Mouse (Mus musculus) hindbrain, embryonic 12.5 days (tissue): ENCODE data around the gene Ndufa11. TPM values are rescaled to one million over a fixed set of nuclear protein-coding genes. Genes with fewer than 3 reads are reported as not detected.

Experiments used
- ATAC-seq: fragments of 200-750 bp; cut with Nextera tagmentation; 2 replicates; pipeline ENCODE4 v1.8.0; 2017; ENCODE audit warnings: moderate TSS enrichment; ENCODE audit not compliant: low FRiP score
- H3K27ac ChIP-seq: fragments of 300-500 bp; sonication (generic); 2 replicates; pipeline ENCODE4 v1.5.1; 2016; ENCODE audit warnings: mild to moderate bottlenecking
- H3K27me3 ChIP-seq: fragments of 300-500 bp; sonication (generic); 2 replicates; pipeline ENCODE4 v1.6.1; 2016; ENCODE audit warnings: mild to moderate bottlenecking
- H3K36me3 ChIP-seq: fragments of 300-500 bp; sonication (generic); 2 replicates; pipeline ENCODE4 v1.6.1; 2016; ENCODE audit warnings: mild to moderate bottlenecking
- H3K4me1 ChIP-seq: fragments of 300-500 bp; sonication (generic); 2 replicates; pipeline ENCODE4 v1.6.1; 2016
- H3K4me2 ChIP-seq: fragments of 300-500 bp; sonication (generic); replicated peaks from 2 replicates; pipeline ENCODE4 v1.6.1; 2016; ENCODE audit warnings: mild to moderate bottlenecking
- H3K4me3 ChIP-seq: fragments of 300-500 bp; sonication (generic); 2 replicates; pipeline ENCODE4 v1.5.1; 2016; ENCODE audit warnings: mild to moderate bottlenecking
- H3K9ac ChIP-seq: fragments of 300-500 bp; sonication (generic); 2 replicates; pipeline ENCODE4 v1.6.1; 2016; ENCODE audit warnings: mild to moderate bottlenecking, moderate library complexity
- H3K9me3 ChIP-seq: fragments of 300-500 bp; sonication (generic); replicated peaks from 2 replicates; pipeline ENCODE4 v1.6.1; 2016; ENCODE audit warnings: mild to moderate bottlenecking
- WGBS: fragments of 180-500 bp; shearing (Covaris S2); methylation state at CpG from one replicate; pipeline ENCODE4 v1.1.7; 2016; 5-methylcytosine and 5-hydroxymethylcytosine counted together
- polyA plus RNA-seq: library from polyadenylated mRNA; unstranded; fragments of >200 nt; fragmentation: Nextera tagmentation; extraction: Ambion mirVana; gene quantifications from 2 replicates; pipeline ENCODE4 v1.2.1, GENCODE M21; 2016

Gene Ndufa11
- polyA plus RNA-seq, 1 experiment from 2014 or later, result 382 TPM

GRCm38 (mm10) chr17:56723419-56724161 lies 6.0 kb downstream of the Ndufa11 start:
- ATAC-seq, result no peak
- Histone ChIP-seq H3K4me2 (no peak overlapping the region), H3K9ac (no peak overlapping the region), H3K4me3 (no peak overlapping the region), H3K27ac (no peak overlapping the region), H3K4me1 (peaks cover 28% of the 10 kb centered on the region), H3K36me3 (peaks cover 46% of the 10 kb centered on the region), H3K27me3 (no peaks in the 10 kb centered on the region), H3K9me3 (0 out of 2 replicates have a peak, but pooled peaks cover 4% of the 10 kb centered on the region)
- 85% methylated on average over 11 of the region's 11 CpGs for whole genome bisulfite sequencing

DNA sequence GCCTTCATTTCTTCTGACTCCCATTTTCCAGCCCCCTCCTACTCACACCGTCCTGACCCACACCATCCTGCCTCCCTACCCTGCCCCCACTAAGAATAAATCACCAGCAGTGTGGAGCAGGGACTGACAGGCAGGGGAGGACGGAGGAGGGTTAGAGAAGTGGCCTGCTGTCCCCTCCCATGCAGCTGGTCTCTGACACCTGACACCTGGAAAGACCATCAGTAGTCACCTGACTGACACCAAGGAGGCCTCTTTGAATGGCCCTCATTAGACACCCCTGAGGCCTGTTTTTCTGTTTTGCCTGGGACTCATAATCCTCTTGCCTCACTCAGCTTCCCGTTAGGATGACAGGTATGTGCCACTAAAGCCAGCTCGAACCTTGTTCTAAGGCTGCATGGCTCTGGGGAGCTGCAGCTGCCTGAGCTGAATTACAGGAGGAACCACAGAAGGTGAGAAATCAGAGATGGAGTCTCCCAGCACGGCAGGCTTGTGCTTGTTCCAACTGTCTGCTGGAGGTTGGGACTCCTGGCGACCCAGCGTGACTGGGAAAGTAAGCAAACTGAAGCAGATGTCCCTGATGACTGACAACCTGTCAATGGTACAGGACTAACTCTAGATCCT lies 9.6 kb downstream of the Ndufa11 start:
- Histone ChIP-seq H3K36me3 (peaks cover 32% of the 10 kb centered on the region), H3K27me3 (no peaks in the 10 kb centered on the region), H3K9me3 (0 out of 2 replicates have a peak, but pooled peaks cover 4% of the 10 kb centered on the region), H3K27ac (no peak overlapping the region; the same call in 1 of the 2 replicates), H3K9ac (0 out of 2 replicates have a peak overlapping the region, but pooled peaks have one; percentile 43), H3K4me1 (peaks cover 22% of the 10 kb centered on the region; the same call in 1 of the 2 replicates), H3K4me2 (no peak overlapping the region), H3K4me3 (no peak overlapping the region)
- WGBS, result 15% methylated on average over 7 of the region's 7 CpGs
- ATAC-seq, result 0 out of 2 replicates have a peak, but pooled peaks have one; percentile 23

DNA sequence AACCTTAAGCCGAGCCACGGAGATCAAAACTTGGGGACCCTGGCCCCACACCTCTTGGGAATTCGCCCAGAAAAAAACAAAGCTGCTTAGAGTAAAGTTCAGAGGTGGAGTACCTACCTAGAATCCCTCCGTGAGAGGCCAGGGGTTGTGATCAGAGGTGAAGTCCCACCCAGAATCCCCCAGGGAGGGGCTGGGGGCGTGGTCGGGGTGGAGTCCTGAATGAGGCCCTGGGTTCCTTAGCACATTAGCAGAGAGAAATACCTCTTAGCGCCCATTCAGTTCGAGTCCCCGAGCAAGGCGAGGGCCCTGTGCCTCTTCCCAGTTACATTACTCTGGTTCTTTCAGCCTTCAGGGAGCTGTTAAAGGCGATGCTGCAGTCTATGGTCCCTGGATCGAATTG lies 10.1 kb downstream of the Ndufa11 start:
- 15% methylated on average over 12 of the region's 12 CpGs for WGBS
- Histone ChIP-seq H3K4me1 (peaks cover 22% of the 10 kb centered on the region; the same call in 1 of the 2 replicates), H3K9me3 (0 out of 2 replicates have a peak, but pooled peaks cover 4% of the 10 kb centered on the region), H3K36me3 (peaks cover 27% of the 10 kb centered on the region), H3K9ac (no peak overlapping the region), H3K27ac (no peak overlapping the region), H3K27me3 (no peaks in the 10 kb centered on the region), H3K4me3 (no peak overlapping the region), H3K4me2 (no peak overlapping the region)
- ATAC-seq, result no peak

DNA sequence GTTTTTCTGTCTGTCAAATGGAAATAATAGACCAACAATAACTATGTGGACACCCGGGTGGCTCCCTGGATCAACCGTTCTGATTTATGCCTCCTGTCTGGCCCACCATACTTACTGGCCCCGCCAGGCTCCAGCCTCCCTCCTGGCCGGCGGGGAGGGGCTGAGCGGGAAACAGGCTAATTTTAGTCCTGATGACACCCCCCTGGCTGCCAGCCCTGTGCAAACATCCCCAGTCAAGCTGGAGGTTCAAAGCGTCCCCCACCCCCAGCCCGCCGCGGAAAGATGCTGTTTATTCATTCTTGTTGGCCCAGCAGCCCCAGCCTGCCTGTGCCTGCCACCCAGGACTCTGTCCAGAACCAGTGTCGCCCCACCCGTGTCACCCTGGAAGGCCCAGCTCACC lies 10.6 kb downstream of the Ndufa11 start:
- WGBS, result 23% methylated on average over 12 of the region's 12 CpGs
- no peak for ATAC-seq
- peaks cover 22% of the 10 kb centered on the region; the same call in 1 of the 2 replicates for H3K4me1 ChIP-seq
- no peak overlapping the region for H3K9ac ChIP-seq
- H3K27me3 ChIP-seq, result no peaks in the 10 kb centered on the region
- no peak overlapping the region for H3K27ac ChIP-seq
- peaks cover 23% of the 10 kb centered on the region for H3K36me3 ChIP-seq
- H3K4me2 ChIP-seq, result no peak overlapping the region; the same call in 1 of the 2 replicates
- no peak overlapping the region for H3K4me3 ChIP-seq
- 0 out of 2 replicates have a peak, but pooled peaks cover 4% of the 10 kb centered on the region for H3K9me3 ChIP-seq

DNA sequence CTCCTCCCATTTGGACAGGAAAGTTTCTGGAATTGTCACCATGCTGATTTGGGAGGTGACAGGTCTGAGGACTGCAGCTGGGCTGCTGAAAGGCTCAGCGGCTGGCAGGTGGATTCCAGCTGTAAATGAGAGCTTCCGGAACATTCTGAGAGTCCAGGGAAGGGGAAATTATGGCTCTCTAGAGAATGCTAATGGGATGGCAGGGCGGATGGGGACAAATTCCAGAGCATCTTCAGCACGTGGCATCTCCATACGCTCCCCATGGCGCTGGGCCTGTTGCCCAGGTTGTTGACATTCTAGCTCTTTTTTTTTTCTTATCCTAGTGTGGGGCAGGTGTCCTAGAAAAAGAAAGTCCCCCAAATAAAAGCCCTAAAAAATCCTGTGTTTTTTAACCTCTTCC lies 11.6 kb downstream of the Ndufa11 start:
- WGBS, result 56% methylated on average over 6 of the region's 6 CpGs
- H3K9ac ChIP-seq, result no peak overlapping the region
- 0 out of 2 replicates have a peak, but pooled peaks cover 4% of the 10 kb centered on the region for H3K9me3 ChIP-seq
- peaks cover 12% of the 10 kb centered on the region for H3K36me3 ChIP-seq
- H3K4me2 ChIP-seq, result no peak overlapping the region
- H3K4me1 ChIP-seq, result peaks cover 22% of the 10 kb centered on the region; the same call in 1 of the 2 replicates
- no peak overlapping the region for H3K4me3 ChIP-seq
- ATAC-seq, result no peak
- H3K27me3 ChIP-seq, result no peaks in the 10 kb centered on the region
- no peak overlapping the region for H3K27ac ChIP-seq

DNA sequence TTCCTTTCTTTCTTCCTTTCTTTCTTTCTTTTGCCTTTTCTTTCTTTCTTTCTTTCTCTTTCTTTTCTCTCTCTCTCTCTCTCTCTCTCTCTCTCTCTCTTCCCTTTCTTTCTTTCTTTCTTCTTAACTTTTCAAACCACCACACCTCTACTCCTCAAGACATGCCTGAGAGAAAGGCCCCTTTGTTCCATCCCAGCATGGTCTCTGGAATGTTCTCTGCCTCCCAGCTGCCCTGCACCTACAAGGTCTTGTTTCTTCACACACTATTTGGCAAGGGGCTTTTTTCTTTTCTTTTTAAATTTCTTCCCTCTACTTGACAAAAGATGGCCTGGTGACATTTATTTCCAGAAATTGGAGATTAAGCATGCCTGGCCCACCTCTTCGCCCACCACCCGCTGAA lies 12.1 kb downstream of the Ndufa11 start:
- H3K36me3 ChIP-seq, result peaks cover 9% of the 10 kb centered on the region
- ATAC-seq, result no peak
- H3K27ac ChIP-seq, result no peak overlapping the region
- 0 out of 2 replicates have a peak, but pooled peaks cover 3% of the 10 kb centered on the region for H3K27me3 ChIP-seq
- H3K9me3 ChIP-seq, result 0 out of 2 replicates have a peak, but pooled peaks cover 4% of the 10 kb centered on the region
- H3K9ac ChIP-seq, result no peak overlapping the region
- peaks cover 22% of the 10 kb centered on the region; the same call in 1 of the 2 replicates for H3K4me1 ChIP-seq
- no peak overlapping the region for H3K4me3 ChIP-seq
- H3K4me2 ChIP-seq, result no peak overlapping the region
- WGBS, result 38% methylated on average over 2 of the region's 2 CpGs

GRCm38 (mm10) chr17:56736534-56736933 lies 19.0 kb downstream of the Ndufa11 start:
- H3K9ac ChIP-seq, result no peak overlapping the region
- no peak overlapping the region for H3K4me3 ChIP-seq
- no peak for ATAC-seq
- no peaks in the 10 kb centered on the region for H3K9me3 ChIP-seq
- 0 out of 2 replicates have a peak, but pooled peaks cover 4% of the 10 kb centered on the region for H3K27me3 ChIP-seq
- no peak overlapping the region for H3K4me2 ChIP-seq
- no peaks in the 10 kb centered on the region for H3K36me3 ChIP-seq
- WGBS, result 45% methylated on average over 8 of the region's 8 CpGs
- no peaks in the 10 kb centered on the region for H3K4me1 ChIP-seq
- no peak overlapping the region for H3K27ac ChIP-seq

GRCm38 (mm10) chr17:56738221-56738620 lies 20.7 kb downstream of the Ndufa11 start:
- no peaks in the 10 kb centered on the region for H3K36me3 ChIP-seq
- H3K27ac ChIP-seq, result no peak overlapping the region
- no peak overlapping the region for H3K9ac ChIP-seq
- H3K9me3 ChIP-seq, result no peaks in the 10 kb centered on the region
- H3K4me3 ChIP-seq, result no peak overlapping the region
- no peak for ATAC-seq
- no peak overlapping the region for H3K4me2 ChIP-seq
- no peaks in the 10 kb centered on the region for H3K4me1 ChIP-seq
- WGBS, result 89% methylated on average over 10 of the region's 10 CpGs
- H3K27me3 ChIP-seq, result 0 out of 2 replicates have a peak, but pooled peaks cover 4% of the 10 kb centered on the region

GRCm38 (mm10) chr17:56740118-56740787 lies 22.7 kb downstream of the Ndufa11 start:
- H3K4me1 ChIP-seq, result no peaks in the 10 kb centered on the region
- no peak overlapping the region for H3K9ac ChIP-seq
- H3K27ac ChIP-seq, result no peak overlapping the region
- H3K27me3 ChIP-seq, result no peaks in the 10 kb centered on the region
- no peak overlapping the region for H3K4me2 ChIP-seq
- no peaks in the 10 kb centered on the region for H3K9me3 ChIP-seq
- no peak overlapping the region for H3K4me3 ChIP-seq
- no peaks in the 10 kb centered on the region for H3K36me3 ChIP-seq
- WGBS, result 85% methylated on average over 17 of the region's 17 CpGs
- ATAC-seq, result no peak

- H3K27me3 ChIP-seq, result no peaks in the 10 kb centered on the region
- H3K4me3 ChIP-seq, result no peak overlapping the region
- WGBS, result 78% methylated on average over 17 of the region's 17 CpGs
- H3K36me3 ChIP-seq, result no peaks in the 10 kb centered on the region
- no peaks in the 10 kb centered on the region for H3K9me3 ChIP-seq
- no peak for ATAC-seq
- no peak overlapping the region for H3K27ac ChIP-seq
- H3K4me2 ChIP-seq, result no peak overlapping the region
- H3K9ac ChIP-seq, result no peak overlapping the region
- H3K4me1 ChIP-seq, result no peaks in the 10 kb centered on the region
Observed at GRCm38 (mm10) chr17:56740788-56741160, 23.2 kb downstream of the Ndufa11 start.

GRCm38 (mm10) chr17:56744173-56744572 lies 26.6 kb downstream of the Ndufa11 start:
- Histone ChIP-seq H3K4me1 (no peaks in the 10 kb centered on the region), H3K4me3 (no peak overlapping the region), H3K27ac (no peak overlapping the region), H3K36me3 (no peaks in the 10 kb centered on the region), H3K9me3 (no peaks in the 10 kb centered on the region), H3K9ac (no peak overlapping the region), H3K27me3 (peaks cover 7% of the 10 kb centered on the region; the same call in 1 of the 2 replicates), H3K4me2 (no peak overlapping the region)
- 65% methylated on average over 5 of the region's 5 CpGs for WGBS
- no peak for ATAC-seq
